Mouse (Mus musculus): Measurements from ENCODE around the gene Thbs1. TPM values are rescaled to one million over a fixed set of nuclear protein-coding genes. Genes with fewer than 3 reads are reported as not detected.

Thbs1 gene
- polyA plus RNA-seq, 1 experiment: 0.69 TPM

GRCm38 (mm10) chr2:118160547-118160946, 48.9 kb downstream of the Thbs1 start:
- TF ChIP-seq CTCF (IDR thresholded peaks at IDR 0.05; ENCODE audit: extremely low read depth, insufficient read depth, low read length): no peak
- no peak for TF ChIP-seq POLR2A (IDR thresholded peaks at IDR 0.05; ENCODE audit: extremely low read depth, insufficient read depth, low read length)
- H3K27ac ChIP-seq (ENCODE audit: insufficient read depth, low read length): no peak overlapping the region
- H3K4me3 ChIP-seq (ENCODE audit: insufficient read depth, low read length): no peak overlapping the region
- H3K4me1 ChIP-seq (ENCODE audit: control insufficient read depth, insufficient read depth, low read length): no peaks in the 10 kb centered on the region

DNA sequence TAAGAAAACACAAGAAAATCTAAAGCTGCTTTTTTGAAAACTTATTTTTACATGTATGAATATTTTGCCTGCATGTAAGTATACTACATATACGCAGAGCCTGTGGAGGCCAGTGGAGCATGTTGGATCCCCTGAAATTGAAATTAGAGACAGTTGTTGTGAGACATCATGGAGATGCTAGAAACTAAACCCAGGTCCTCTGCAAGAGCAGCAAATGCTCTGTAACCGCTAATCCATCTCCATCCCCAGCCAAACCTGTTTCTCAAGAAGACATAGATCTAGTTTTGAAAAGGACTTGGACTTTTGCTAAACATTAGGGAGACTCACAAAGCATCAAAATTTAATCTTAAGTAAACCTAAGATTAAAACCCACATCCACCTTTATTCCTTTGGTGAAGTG, 49.3 kb downstream of the Thbs1 start:
- no peak overlapping the region for H3K27ac ChIP-seq (ENCODE audit: insufficient read depth, low read length)
- H3K4me1 ChIP-seq (ENCODE audit: control insufficient read depth, insufficient read depth, low read length): no peaks in the 10 kb centered on the region
- no peak overlapping the region for H3K4me3 ChIP-seq (ENCODE audit: insufficient read depth, low read length)
- TF ChIP-seq POLR2A (IDR thresholded peaks at IDR 0.05; ENCODE audit: extremely low read depth, insufficient read depth, low read length) (no peak), CTCF (IDR thresholded peaks at IDR 0.05; ENCODE audit: extremely low read depth, insufficient read depth, low read length) (no peak)

DNA sequence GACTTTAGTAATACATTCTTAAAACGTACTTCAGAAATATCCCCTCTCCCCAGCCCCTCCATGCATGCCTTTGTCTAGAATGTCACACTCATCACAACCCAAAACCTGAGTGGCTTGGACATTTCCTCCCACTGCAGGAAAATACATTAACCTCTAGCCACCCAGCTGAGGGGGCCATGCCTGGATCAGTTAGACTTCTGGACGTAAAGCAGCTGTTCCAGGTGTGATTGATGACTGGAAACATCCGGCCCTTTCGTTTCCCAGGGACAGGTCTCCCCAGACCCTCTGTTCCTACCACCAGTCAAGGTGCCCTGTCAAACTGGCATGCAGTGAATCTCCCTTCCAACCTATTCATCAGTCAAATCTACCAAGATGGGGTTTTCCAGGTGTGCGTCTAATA, 50.8 kb downstream of the Thbs1 start:
- no peak for TF ChIP-seq POLR2A (IDR thresholded peaks at IDR 0.05; ENCODE audit: extremely low read depth, insufficient read depth, low read length)
- no peak for TF ChIP-seq CTCF (IDR thresholded peaks at IDR 0.05; ENCODE audit: extremely low read depth, insufficient read depth, low read length)
- Histone ChIP-seq H3K27ac (ENCODE audit: insufficient read depth, low read length) (no peak overlapping the region), H3K4me3 (ENCODE audit: insufficient read depth, low read length) (no peak overlapping the region), H3K4me1 (ENCODE audit: control insufficient read depth, insufficient read depth, low read length) (no peaks in the 10 kb centered on the region)

- H3K4me1 ChIP-seq (ENCODE audit: control insufficient read depth, insufficient read depth, low read length): no peaks in the 10 kb centered on the region
- TF ChIP-seq CTCF (IDR thresholded peaks at IDR 0.05; ENCODE audit: extremely low read depth, insufficient read depth, low read length): no peak
- H3K4me3 ChIP-seq (ENCODE audit: insufficient read depth, low read length): no peak overlapping the region
- no peak overlapping the region for H3K27ac ChIP-seq (ENCODE audit: insufficient read depth, low read length)
Measured at GRCm38 (mm10) chr2:118164137-118164536, 52.5 kb downstream of the Thbs1 start.

DNA sequence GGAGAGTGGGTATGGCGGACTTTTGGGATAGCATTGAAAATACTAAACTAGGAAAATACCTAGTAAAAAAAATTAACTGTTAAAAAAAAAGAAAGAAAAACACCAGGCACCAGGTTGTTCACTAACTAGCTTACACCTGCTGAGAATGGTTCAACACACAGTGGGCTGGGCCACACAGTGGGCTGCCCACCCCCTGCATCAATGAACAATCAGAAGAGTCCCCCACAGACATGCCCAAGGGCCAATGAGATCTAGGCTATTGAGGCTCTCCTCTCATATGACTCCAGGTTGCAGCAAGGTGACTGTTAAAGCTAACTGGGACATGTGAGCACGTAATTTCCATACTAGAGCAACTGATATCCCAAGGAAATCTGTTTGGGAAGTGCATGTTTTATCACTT, 54.0 kb downstream of the Thbs1 start:
- no peak for TF ChIP-seq POLR2A (IDR thresholded peaks at IDR 0.05; ENCODE audit: extremely low read depth, insufficient read depth, low read length)
- no peak for TF ChIP-seq CTCF (IDR thresholded peaks at IDR 0.05; ENCODE audit: extremely low read depth, insufficient read depth, low read length)
- Histone ChIP-seq H3K27ac (ENCODE audit: insufficient read depth, low read length) (no peak overlapping the region), H3K4me1 (ENCODE audit: control insufficient read depth, insufficient read depth, low read length) (no peaks in the 10 kb centered on the region), H3K4me3 (ENCODE audit: insufficient read depth, low read length) (no peak overlapping the region)

GRCm38 (mm10) chr2:118167731-118168130, 56.1 kb downstream of the Thbs1 start:
- Histone ChIP-seq H3K27ac (ENCODE audit: insufficient read depth, low read length) (no peak overlapping the region), H3K4me1 (ENCODE audit: control insufficient read depth, insufficient read depth, low read length) (no peaks in the 10 kb centered on the region), H3K4me3 (ENCODE audit: insufficient read depth, low read length) (no peak overlapping the region)
- TF ChIP-seq CTCF (IDR thresholded peaks at IDR 0.05; ENCODE audit: extremely low read depth, insufficient read depth, low read length) (no peak), POLR2A (IDR thresholded peaks at IDR 0.05; ENCODE audit: extremely low read depth, insufficient read depth, low read length) (no peak)

GRCm38 (mm10) chr2:118168225-118168624, 56.5 kb downstream of the Thbs1 start:
- H3K4me1 ChIP-seq (ENCODE audit: control insufficient read depth, insufficient read depth, low read length): no peaks in the 10 kb centered on the region
- H3K4me3 ChIP-seq (ENCODE audit: insufficient read depth, low read length): no peak overlapping the region
- no peak overlapping the region for H3K27ac ChIP-seq (ENCODE audit: insufficient read depth, low read length)
- TF ChIP-seq POLR2A (IDR thresholded peaks at IDR 0.05; ENCODE audit: extremely low read depth, insufficient read depth, low read length): no peak
- no peak for TF ChIP-seq CTCF (IDR thresholded peaks at IDR 0.05; ENCODE audit: extremely low read depth, insufficient read depth, low read length)

GRCm38 (mm10) chr2:118174558-118175383, 63.1 kb downstream of the Thbs1 start:
- no peak overlapping the region for H3K4me3 ChIP-seq (ENCODE audit: insufficient read depth, low read length)
- no peaks in the 10 kb centered on the region; the same call in 1 of the 2 replicates for H3K4me1 ChIP-seq (ENCODE audit: control insufficient read depth, insufficient read depth, low read length)
- TF ChIP-seq POLR2A (IDR thresholded peaks at IDR 0.05; ENCODE audit: extremely low read depth, insufficient read depth, low read length) (no peak), CTCF (IDR thresholded peaks at IDR 0.05; ENCODE audit: extremely low read depth, insufficient read depth, low read length) (no peak)
- H3K27ac ChIP-seq (ENCODE audit: insufficient read depth, low read length): no peak overlapping the region

Other genes with a start within 250 kb of the Thbs1 start
- gene Fsip1, start 145.1 kb downstream of the Thbs1 start, polyA plus RNA-seq (2012; rRNA removed): 0.38 and 0.65 TPM in 2 replicates